19 mouse cellular contexts compared by ENCODE assay signal in the genomic region with DNA sequence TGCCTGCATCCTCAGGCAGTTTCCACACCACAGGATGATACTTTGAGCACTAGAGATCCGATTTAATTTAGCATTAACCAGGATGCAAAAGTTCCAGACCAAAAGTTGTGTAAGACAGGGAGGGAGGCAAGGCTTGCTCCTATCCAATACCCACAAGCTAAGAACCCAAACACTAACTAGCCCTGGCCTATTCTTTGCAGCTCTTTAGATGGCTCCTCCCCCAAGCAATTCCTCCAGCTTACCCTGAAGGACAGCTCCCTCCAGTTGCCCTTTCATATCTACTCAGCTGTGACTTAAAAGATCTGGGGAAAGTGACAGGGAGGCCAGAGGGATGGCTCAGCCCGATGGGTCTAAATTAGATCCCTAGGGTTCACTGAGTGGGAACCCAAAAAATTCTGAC. TPM values are rescaled to one million over a fixed set of nuclear protein-coding genes. Genes with fewer than 3 reads are reported as not detected.
DNase-seq lines count a peak whose midpoint lies in the region; ATAC-seq and TF ChIP-seq lines count a peak whose summit lies in the region.
"Had no signal": no experiment of that assay in that cellular context is flagged by ENCODE, and none has a peak within 500 bp of the region (broad histone marks: within the 10 kb centered on the region; RNA-seq: fewer than 3 reads in every experiment).

No protein-coding gene starts in this region.

- no peak overlapping the region for H3K9ac ChIP-seq in heart, embryonic 15.5 days
- H3K9ac ChIP-seq: forebrain, embryonic 15.5 days; limb, embryonic 12.5 days; lung, embryonic 14.5 days; midbrain, embryonic 15.5 days had no signal

- ATAC-seq in heart, embryonic 15.5 days (replicated peaks; ENCODE audit: insufficient number of reproducible peaks, insufficient read depth, low FRiP score, low read depth): no peak
- ATAC-seq: forebrain, embryonic 15.5 days; midbrain, embryonic 15.5 days had no signal

- no peaks in the 10 kb centered on the region for H3K9me3 ChIP-seq in heart, embryonic 15.5 days (replicated peaks)
- H3K9me3 ChIP-seq: forebrain, embryonic 15.5 days; limb, embryonic 12.5 days; midbrain, embryonic 15.5 days had no signal

- WGBS in heart, embryonic 15.5 days: 39% methylated on average over 2 of the region's 2 CpGs

- H3K4me2 ChIP-seq in heart, embryonic 15.5 days: no peak overlapping the region
- H3K4me2 ChIP-seq: forebrain, embryonic 15.5 days; limb, embryonic 12.5 days; lung, embryonic 14.5 days; midbrain, embryonic 15.5 days had no signal

- no peaks in the 10 kb centered on the region for H3K27me3 ChIP-seq in heart, embryonic 15.5 days
- H3K27me3 ChIP-seq: forebrain, embryonic 15.5 days; limb, embryonic 12.5 days; midbrain, embryonic 15.5 days had no signal

- no peak for TF ChIP-seq POLR2A in brain, embryonic 14.5 days (IDR thresholded peaks at IDR 0.05; ENCODE audit: borderline replicate concordance, extremely low read depth, insufficient read depth, insufficient read length, poor library complexity, severe bottlenecking)

- H3K4me1 ChIP-seq in heart, embryonic 15.5 days (replicated peaks): peaks cover 63% of the 10 kb centered on the region

- intact Hi-C loops in left cerebral cortex, postnatal 14 days (cut with DNase I): no loop called here

- TF ChIP-seq CTCF in brain, embryonic 14.5 days (IDR thresholded peaks at IDR 0.05; ENCODE audit: borderline replicate concordance, extremely low read depth, insufficient read depth, insufficient read length): no peak

- H3K4me3 ChIP-seq in heart, embryonic 15.5 days: no peak overlapping the region
- H3K4me3 ChIP-seq: erythroblast, embryonic 14.5 days; forebrain, embryonic 15.5 days; limb, embryonic 12.5 days; midbrain, embryonic 15.5 days had no signal

- peaks cover 26% of the 10 kb centered on the region for H3K36me3 ChIP-seq in heart, embryonic 15.5 days

- 0 out of 2 replicates have a peak overlapping the region, but pooled peaks have one; percentile 20 for H3K27ac ChIP-seq in heart, embryonic 15.5 days
- H3K27ac ChIP-seq: forebrain, embryonic 15.5 days; limb, embryonic 12.5 days; midbrain, embryonic 15.5 days; stomach, postnatal 0 days had no signal

- no peak for DNase-seq in heart, postnatal 4 days
- DNase-seq in brain, embryonic 14.5 days (ENCODE audit: low read depth): peak; percentile 39
- peak; percentile 14 for DNase-seq in embryo, embryonic 9.5 days (ENCODE audit: extremely low spot score)
- DNase-seq in kidney, postnatal 14 days: peak; percentile 58
- no peak for DNase-seq in left cerebral cortex, postnatal 14 days (ENCODE audit: low spot score in 2 of 2)
- DNase-seq in lung, postnatal 14 days: no peak
- DNase-seq: cerebellum, adult 8-10 months; heart, adult 11 months; heart, postnatal 36 days; layer of hippocampus, postnatal 36 days; lung, embryonic 14.5 days; right cerebral cortex, postnatal 14 days; thymus, postnatal 14 days had no signal

RNA-seq across cellular contexts. Expression of gene Pigv, which starts 36.9 kb away (rescaled TPM):
- polyA plus RNA-seq in heart, embryonic 15.5 days (2015; fragmentation: Nextera tagmentation; extraction: Ambion mirVana): 11.8 and 14.6 TPM in 2 replicates
- total RNA-seq in heart, postnatal 4 days (2021): 10 to 100 TPM in 1 of 2 experiments, 1 to 10 TPM in 1; 9.8 to 12.0 TPM
- 11.7 and 12.8 TPM in 2 replicates for polyA plus RNA-seq in brain, embryonic 14.5 days (2012; rRNA removed)
- 1 to 10 TPM; 6.2 TPM for total RNA-seq in left cerebral cortex, postnatal 14 days (2021)

RNA-seq across cellular contexts. Expression of gene Arid1a, which starts 47.2 kb away (rescaled TPM):
- 16.5 and 20.4 TPM in 2 replicates for polyA plus RNA-seq in heart, embryonic 15.5 days (2015; fragmentation: Nextera tagmentation; extraction: Ambion mirVana)
- total RNA-seq in heart, postnatal 4 days (2021): 10 to 100 TPM; 74.6 to 77.3 TPM
- polyA plus RNA-seq in brain, embryonic 14.5 days (2012; rRNA removed): 75.4 and 121 TPM in 2 replicates
- 10 to 100 TPM; 74.1 to 75.8 TPM for total RNA-seq in left cerebral cortex, postnatal 14 days (2021)

RNA-seq across cellular contexts. Expression of gene Zdhhc18, which starts 59.4 kb away (rescaled TPM):
- 4.6 and 9.4 TPM in 2 replicates for polyA plus RNA-seq in heart, embryonic 15.5 days (2015; fragmentation: Nextera tagmentation; extraction: Ambion mirVana)
- total RNA-seq in heart, postnatal 4 days (2021): 10 to 100 TPM; 21.4 to 22.1 TPM
- polyA plus RNA-seq in brain, embryonic 14.5 days (2012; rRNA removed): 34.4 and 39.9 TPM in 2 replicates
- 10 to 100 TPM; 29.3 to 32.9 TPM for total RNA-seq in left cerebral cortex, postnatal 14 days (2021)

Comparison
In these comparisons a context has a peak if more than half of its experiments do, and no peak if none do; other contexts are left out.
1. DNase-seq: peak in brain, embryonic 14.5 days (single experiment), embryo, embryonic 9.5 days (single experiment) and kidney, postnatal 14 days (single experiment); none in heart, postnatal 4 days (single experiment), left cerebral cortex, postnatal 14 days (0 of 2) and lung, postnatal 14 days (single experiment).